Mouse (Mus musculus): ENCODE measurements around the gene Zmiz1. TPM values are rescaled to one million over a fixed set of nuclear protein-coding genes. Genes with fewer than 3 reads are reported as not detected.

The Zmiz1 gene
- polyA plus RNA-seq, 1 experiment = 54.1 TPM

GRCm38 (mm10) chr14:25608618-25609017, 149.6 kb downstream of the Zmiz1 start:
- Histone ChIP-seq H3K4me3 (replicated peaks) (peak overlapping the region; percentile 93), H3K27me3 (replicated peaks) (peaks cover 8% of the 10 kb centered on the region), H3K4me1 (peaks cover 93% of the 10 kb centered on the region), H3K36me3 (replicated peaks; ENCODE audit: low read length) (peaks cover 36% of the 10 kb centered on the region), H3K9me3 (no peaks in the 10 kb centered on the region)
- TF ChIP-seq FLI1 (IDR thresholded peaks at IDR 0.05; ENCODE audit: low read length) = no peak
- no peak for TF ChIP-seq GATA1 (IDR thresholded peaks at IDR 0.05; ENCODE audit: borderline replicate concordance, low read length)

- Histone ChIP-seq H3K4me1 (peaks cover 93% of the 10 kb centered on the region), H3K27me3 (replicated peaks) (peaks cover 8% of the 10 kb centered on the region), H3K9me3 (no peaks in the 10 kb centered on the region), H3K36me3 (replicated peaks; ENCODE audit: low read length) (peaks cover 35% of the 10 kb centered on the region), H3K4me3 (replicated peaks) (peak overlapping the region; percentile 34)
- TF ChIP-seq FLI1 (IDR thresholded peaks at IDR 0.05; ENCODE audit: low read length) (no peak), GATA1 (IDR thresholded peaks at IDR 0.05; ENCODE audit: borderline replicate concordance, low read length) (no peak)
These were observed 150.4 kb downstream of the Zmiz1 start for GRCm38 (mm10) chr14:25609355-25609754.

- no peak for TF ChIP-seq FLI1 (IDR thresholded peaks at IDR 0.05; ENCODE audit: low read length)
- peaks cover 93% of the 10 kb centered on the region for H3K4me1 ChIP-seq
- peak overlapping the region; percentile 28 for H3K4me3 ChIP-seq (replicated peaks)
- H3K27me3 ChIP-seq (replicated peaks) = peaks cover 8% of the 10 kb centered on the region
- no peaks in the 10 kb centered on the region for H3K9me3 ChIP-seq
- H3K36me3 ChIP-seq (replicated peaks; ENCODE audit: low read length) = peaks cover 47% of the 10 kb centered on the region
These were observed 151.6 kb downstream of the Zmiz1 start for GRCm38 (mm10) chr14:25610396-25611158.

GRCm38 (mm10) chr14:25611159-25611697, 152.2 kb downstream of the Zmiz1 start:
- Histone ChIP-seq H3K27me3 (replicated peaks) (peaks cover 8% of the 10 kb centered on the region), H3K36me3 (replicated peaks; ENCODE audit: low read length) (peaks cover 53% of the 10 kb centered on the region), H3K4me1 (peaks cover 93% of the 10 kb centered on the region), H3K4me3 (replicated peaks) (peak overlapping the region; percentile 20), H3K9me3 (no peaks in the 10 kb centered on the region)
- TF ChIP-seq FLI1 (IDR thresholded peaks at IDR 0.05; ENCODE audit: low read length) = no peak
- TF ChIP-seq GATA1 (IDR thresholded peaks at IDR 0.05; ENCODE audit: borderline replicate concordance, low read length) = no peak

GRCm38 (mm10) chr14:25611815-25612698, 153.1 kb downstream of the Zmiz1 start:
- no peak for TF ChIP-seq FLI1 (IDR thresholded peaks at IDR 0.05; ENCODE audit: low read length)
- Histone ChIP-seq H3K4me1 (peaks cover 93% of the 10 kb centered on the region), H3K9me3 (no peaks in the 10 kb centered on the region), H3K4me3 (replicated peaks) (no peak overlapping the region), H3K36me3 (replicated peaks; ENCODE audit: low read length) (peaks cover 62% of the 10 kb centered on the region), H3K27me3 (replicated peaks) (peaks cover 8% of the 10 kb centered on the region)

- Histone ChIP-seq H3K36me3 (replicated peaks; ENCODE audit: low read length) (peaks cover 81% of the 10 kb centered on the region), H3K9me3 (no peaks in the 10 kb centered on the region), H3K4me1 (peaks cover 95% of the 10 kb centered on the region), H3K4me3 (replicated peaks) (peak overlapping the region; percentile 62), H3K27me3 (replicated peaks) (peaks cover 8% of the 10 kb centered on the region)
- TF ChIP-seq FLI1 (IDR thresholded peaks at IDR 0.05; ENCODE audit: low read length) (no peak), GATA1 (IDR thresholded peaks at IDR 0.05; ENCODE audit: borderline replicate concordance, low read length) (no peak)
These were observed 155.1 kb downstream of the Zmiz1 start for GRCm38 (mm10) chr14:25613942-25614575.

GRCm38 (mm10) chr14:25614684-25615083, 155.7 kb downstream of the Zmiz1 start:
- Histone ChIP-seq H3K27me3 (replicated peaks) (peaks cover 7% of the 10 kb centered on the region), H3K4me3 (replicated peaks) (peak overlapping the region; percentile 62), H3K9me3 (no peaks in the 10 kb centered on the region), H3K4me1 (peaks cover 95% of the 10 kb centered on the region), H3K36me3 (replicated peaks; ENCODE audit: low read length) (peaks cover 86% of the 10 kb centered on the region)
- TF ChIP-seq FLI1 (IDR thresholded peaks at IDR 0.05; ENCODE audit: low read length) (no peak), GATA1 (IDR thresholded peaks at IDR 0.05; ENCODE audit: borderline replicate concordance, low read length) (no peak)

GRCm38 (mm10) chr14:25615602-25616001, 156.6 kb downstream of the Zmiz1 start:
- Histone ChIP-seq H3K9me3 (no peaks in the 10 kb centered on the region), H3K4me3 (replicated peaks) (no peak overlapping the region), H3K4me1 (peaks cover 95% of the 10 kb centered on the region), H3K27me3 (replicated peaks) (peaks cover 2% of the 10 kb centered on the region), H3K36me3 (replicated peaks; ENCODE audit: low read length) (peaks cover 84% of the 10 kb centered on the region)
- no peak for TF ChIP-seq FLI1 (IDR thresholded peaks at IDR 0.05; ENCODE audit: low read length)
- TF ChIP-seq GATA1 (IDR thresholded peaks at IDR 0.05; ENCODE audit: borderline replicate concordance, low read length) = no peak

- peaks cover 84% of the 10 kb centered on the region for H3K36me3 ChIP-seq (replicated peaks; ENCODE audit: low read length)
- H3K9me3 ChIP-seq = no peaks in the 10 kb centered on the region
- peaks cover 95% of the 10 kb centered on the region for H3K4me1 ChIP-seq
- H3K4me3 ChIP-seq (replicated peaks) = no peak overlapping the region
- TF ChIP-seq GATA1 (IDR thresholded peaks at IDR 0.05; ENCODE audit: borderline replicate concordance, low read length) (no peak), FLI1 (IDR thresholded peaks at IDR 0.05; ENCODE audit: low read length) (no peak)
- no peaks in the 10 kb centered on the region for H3K27me3 ChIP-seq (replicated peaks)
These were observed 157.2 kb downstream of the Zmiz1 start for GRCm38 (mm10) chr14:25616009-25616723.
